Mouse (Mus musculus) frontal cortex, postnatal 36 days (tissue): ENCODE measurements around the gene Flvcr2.

Source experiments
- DNase-seq, 2 experiments: peaks; one replicate each; pipeline ENCODE4 v3.0.0; 2022; ENCODE audit warnings: low spot score in 2 of 2

Gene Flvcr2

DNA sequence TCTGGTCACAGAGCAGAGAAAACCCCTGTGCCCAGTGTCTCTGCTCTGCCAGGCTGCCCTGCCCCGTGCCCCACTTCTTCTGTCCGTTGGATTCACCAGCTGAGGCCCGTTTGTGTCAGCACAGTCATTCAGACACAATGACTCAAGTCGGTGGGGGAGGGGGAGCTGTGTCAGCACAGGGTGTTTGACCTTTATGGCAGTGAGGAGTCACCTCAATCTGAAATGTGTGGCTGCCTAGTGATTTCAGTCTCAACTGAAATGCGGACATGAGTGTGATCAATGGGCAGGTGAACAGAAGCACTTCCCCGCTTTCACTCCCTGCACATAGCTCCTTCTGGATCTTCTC, 16.4 kb upstream of the Flvcr2 start:
- DNase-seq = no peak

DNA sequence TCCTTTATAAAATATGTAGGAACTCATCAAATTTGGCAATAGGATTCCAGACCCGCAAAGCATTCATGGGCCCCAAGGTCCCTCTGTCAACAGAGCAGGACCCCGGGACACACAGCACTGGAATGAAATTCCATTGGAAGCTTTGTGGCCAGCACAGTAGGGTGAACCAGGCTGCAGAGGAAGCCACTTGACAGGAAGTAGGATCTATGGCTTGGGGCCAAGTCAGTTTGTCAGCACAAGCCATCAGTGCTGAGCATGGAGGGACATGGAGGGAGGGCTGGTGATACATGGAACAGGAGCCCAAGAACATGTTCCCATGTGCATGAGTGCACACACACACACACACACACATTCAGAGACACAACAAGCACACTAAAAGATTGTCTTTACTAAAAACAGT, 10.1 kb upstream of the Flvcr2 start:
- DNase-seq = no peak

DNA sequence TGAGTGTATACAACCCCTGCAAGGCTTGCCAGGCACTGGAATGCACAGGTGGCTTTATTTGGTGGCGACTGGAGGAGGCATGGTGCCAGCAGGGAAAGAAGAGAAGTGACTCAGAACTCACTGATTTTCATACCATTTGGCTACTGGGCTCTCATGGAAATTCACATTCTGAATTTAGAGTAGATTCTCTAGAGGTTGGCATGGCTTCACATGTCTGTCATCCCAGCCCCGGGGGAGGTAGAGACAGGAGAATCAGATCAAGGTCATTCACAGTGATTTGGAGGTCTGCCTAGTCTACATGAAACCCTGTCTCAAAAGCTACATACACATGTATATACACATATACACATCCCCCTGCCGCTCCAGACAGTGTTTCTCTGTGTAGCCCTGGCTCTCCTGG, 9.4 kb upstream of the Flvcr2 start:
- peak; percentile 26 to 44 for DNase-seq

DNA sequence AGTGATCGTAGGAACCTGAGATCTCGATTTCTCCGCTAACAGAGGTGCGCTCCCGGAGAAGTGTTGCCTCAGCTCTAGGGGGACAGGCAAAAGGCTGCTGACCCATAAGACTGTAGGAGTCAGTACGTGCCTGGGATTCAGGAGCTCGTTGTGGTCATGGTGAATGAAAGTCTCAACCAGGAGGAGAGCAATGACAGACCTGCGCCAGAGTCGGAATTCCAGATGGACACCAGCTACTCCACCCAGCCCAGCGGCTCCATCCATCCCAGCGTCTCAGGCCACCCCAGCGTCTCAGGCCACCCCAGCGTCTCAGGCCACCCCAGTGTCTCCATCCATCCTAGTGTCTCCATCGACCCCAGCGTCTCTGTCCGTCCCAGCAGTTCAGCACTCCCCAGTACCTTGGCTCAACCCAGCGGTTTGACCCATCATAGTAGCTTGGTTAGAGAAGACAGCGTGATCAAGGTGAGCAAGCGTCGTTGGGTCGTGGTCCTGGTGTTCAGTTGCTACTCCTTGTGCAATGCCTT, 419 bp downstream of the Flvcr2 start:
- no peak for DNase-seq

DNA sequence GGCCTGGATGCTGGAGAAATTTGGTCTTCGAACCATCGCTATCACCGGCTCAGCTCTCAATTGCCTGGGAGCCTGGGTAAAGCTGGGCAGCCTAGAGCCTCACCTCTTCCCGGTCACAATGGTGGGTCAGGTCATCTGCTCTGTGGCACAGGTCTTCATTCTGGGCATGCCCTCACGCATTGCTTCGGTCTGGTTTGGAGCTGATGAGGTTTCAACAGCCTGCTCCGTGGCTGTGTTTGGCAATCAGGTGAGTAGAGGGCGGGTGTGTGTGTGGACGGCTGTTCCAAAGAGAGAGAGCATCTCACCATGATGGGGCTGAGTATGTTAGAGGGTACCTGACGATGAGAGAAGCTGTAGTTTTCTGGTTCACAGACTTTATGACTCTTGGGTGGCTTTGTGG, 1.0 kb downstream of the Flvcr2 start:
- DNase-seq = no peak

DNA sequence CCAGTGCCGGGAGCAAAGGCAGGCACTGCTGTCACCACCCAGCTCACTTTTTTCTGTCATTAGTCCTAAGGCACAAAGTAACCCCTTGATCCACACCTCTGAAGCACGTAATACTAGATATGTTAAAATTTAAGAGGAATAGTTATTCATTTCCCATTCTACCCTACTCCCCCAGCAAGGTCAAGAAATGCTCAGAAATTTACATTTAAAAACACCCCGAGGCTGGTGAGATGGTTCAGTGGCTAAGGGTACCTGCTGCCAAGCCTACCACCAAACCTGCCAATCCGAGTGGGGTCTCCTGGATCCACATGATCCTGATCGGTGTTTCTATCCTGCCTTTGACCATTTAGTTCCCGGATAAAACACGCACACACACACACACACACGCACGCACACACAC, 3.5 kb downstream of the Flvcr2 start:
- no peak for DNase-seq

DNA sequence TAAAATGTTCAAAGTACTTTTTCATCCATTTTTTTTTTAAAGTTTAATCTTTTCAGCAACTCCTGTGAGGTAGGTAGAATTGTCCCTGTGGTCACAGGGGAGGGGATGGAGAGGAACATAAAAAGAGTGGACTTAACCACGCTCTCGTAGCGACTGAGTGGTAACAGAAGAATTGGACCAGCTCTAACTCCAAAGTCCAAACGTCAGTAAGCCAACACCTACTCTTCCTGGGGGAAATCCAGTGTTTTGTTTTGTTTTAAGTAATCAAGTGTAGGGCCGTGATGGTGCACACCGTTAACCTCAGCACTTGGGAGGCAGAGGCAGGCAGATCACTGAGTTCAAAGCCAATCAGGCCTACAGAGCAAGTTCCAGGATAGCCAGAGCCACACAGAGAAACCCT, 5.8 kb downstream of the Flvcr2 start:
- no peak for DNase-seq

DNA sequence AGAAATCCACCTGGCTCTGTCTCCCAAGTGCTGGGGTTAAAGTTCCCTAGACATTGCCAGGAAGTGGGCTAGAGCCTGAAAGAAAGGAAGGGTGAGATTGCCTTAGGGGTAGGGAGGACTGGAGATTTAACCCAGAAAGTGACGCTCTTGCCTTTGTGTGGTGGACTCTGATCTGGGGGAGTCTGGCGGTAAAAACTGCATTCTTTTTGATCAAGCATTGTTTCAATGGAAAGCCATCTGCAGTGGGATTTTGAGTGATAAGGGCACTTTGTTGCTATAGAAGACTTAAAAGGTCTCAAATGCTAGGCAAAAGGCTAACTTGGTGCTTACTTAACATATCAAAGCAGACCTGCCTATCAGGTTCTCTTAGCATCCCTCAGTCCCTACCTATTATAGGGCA, 6.9 kb downstream of the Flvcr2 start:
- DNase-seq = no peak

DNA sequence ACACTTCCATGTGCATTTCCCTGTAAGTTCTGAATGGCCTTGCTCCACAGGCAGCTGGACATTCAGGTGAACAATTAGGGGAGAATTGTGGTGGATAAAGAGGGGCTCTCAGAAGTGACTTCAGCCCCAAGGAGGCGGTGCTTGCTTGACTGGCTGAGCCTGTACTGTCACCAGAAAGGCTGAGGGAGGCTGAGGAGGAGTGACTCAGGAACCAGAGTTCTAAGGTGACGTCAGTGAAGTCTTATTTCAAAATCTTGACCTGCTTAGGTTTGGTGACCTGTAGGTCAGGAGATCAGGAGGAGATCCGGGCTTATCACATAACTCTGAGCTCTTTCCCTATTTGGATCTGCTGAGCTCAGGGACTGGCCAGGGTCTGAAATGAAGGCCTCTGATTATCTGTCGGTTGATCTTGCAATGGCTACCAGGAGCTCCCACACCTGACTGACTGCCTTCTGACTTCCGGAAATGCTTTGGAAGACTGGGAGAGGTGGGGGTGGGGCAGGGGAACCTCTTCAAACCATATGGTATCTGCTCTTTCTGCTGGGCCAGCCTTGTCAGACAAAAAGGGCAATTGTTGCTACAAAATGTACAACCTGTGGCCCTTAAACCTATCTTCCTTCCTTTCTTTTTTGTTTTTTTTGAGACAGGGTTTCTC, 8.4 kb downstream of the Flvcr2 start:
- no peak for DNase-seq

DNA sequence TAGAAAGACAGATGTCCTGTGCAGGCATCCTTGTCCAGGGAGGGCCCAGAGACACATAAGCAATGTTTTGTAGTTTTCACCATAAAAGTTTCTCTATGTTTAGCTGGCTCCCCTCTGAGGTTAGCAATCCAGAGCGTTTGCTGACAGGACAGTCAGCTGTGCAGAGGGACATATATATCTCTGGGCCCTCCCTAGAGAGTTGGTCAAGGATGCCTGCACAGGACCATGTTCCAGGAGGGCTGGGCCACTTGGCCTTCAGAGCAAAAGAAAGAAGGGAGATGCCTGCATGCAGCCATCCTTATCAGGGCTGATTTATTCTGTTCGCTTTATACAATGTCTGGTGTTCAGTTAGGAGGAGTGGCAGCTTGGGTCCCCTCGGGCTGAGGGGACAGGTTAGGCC, 10.1 kb downstream of the Flvcr2 start:
- DNase-seq = no peak

DNA sequence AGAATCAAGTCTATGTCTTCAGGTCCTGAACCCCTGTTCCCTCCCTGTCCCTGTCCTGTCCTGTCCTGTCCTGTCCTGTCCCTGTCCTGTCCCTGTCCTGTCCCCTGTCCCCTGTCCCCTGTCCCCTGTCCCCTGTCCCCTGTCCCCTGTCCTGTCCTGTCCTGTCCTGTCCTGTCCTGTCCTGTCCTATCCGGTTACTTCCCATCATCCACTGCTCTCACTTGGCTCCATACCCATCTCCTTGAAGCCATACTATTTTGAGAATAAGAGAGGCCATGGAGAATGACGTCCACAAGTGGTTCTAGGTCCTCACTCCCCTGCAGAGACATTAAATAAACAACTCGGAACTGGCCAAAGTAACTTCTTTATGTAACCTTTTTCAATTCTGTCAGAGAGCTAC, 10.7 kb downstream of the Flvcr2 start:
- no peak for DNase-seq

DNA sequence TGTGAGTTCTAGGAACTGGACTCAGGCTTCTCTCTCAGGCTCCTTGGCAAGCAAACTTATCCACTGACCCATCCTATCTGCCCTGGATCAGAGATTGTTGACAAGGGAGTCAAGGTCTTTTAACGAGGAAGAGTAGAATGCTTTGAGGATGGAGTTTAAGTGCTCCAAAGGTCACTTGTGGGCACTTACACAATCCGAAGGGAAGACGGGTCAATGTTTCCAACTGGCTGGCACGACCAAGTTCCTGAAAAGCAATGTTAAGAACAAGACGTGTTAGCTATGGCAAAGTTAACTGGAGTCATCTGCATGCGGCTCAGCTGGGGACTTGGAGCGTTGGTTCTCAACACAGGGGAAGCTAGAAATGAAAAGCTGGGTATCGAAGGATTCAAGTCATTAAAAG, 12.4 kb downstream of the Flvcr2 start:
- no peak for DNase-seq

DNA sequence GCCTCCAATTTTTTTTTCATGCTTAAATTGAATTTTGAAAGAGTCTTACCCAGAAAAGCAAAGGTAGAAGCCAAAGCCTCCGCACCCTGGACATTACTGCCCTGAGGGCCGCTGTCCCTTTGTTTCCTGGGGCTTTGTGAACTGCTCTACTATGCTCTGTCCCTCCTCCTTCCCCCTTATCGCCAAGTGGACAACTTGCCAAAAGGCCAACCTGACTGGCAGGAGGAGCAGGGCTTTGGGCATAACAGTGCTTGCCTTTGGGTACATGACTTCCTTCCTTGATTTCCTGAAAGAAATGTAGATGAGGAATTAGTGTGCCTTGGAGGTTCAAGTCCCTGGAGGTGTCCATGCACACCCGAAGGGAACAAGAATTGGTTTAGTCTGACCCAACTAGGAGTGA, 15.1 kb downstream of the Flvcr2 start:
- no peak for DNase-seq

DNA sequence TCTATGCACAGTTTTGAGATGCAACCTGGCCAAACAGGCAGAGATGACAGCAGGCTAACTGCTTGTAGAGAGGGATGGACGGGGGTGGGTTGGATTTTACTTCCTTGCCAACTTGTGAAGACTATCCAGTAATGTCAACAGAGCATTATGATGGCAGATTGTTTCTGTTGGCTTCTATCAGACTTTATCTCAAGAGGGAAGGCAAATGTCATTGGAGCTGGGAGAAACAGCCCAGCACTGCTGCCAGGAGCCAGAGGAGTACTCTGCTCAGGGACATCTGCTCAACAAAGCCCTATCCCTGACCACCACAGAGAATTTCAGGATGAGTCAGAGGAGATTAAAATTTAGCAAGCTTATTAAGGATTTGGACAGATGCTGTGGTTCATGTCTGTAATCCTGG, 18.3 kb downstream of the Flvcr2 start:
- no peak for DNase-seq

DNA sequence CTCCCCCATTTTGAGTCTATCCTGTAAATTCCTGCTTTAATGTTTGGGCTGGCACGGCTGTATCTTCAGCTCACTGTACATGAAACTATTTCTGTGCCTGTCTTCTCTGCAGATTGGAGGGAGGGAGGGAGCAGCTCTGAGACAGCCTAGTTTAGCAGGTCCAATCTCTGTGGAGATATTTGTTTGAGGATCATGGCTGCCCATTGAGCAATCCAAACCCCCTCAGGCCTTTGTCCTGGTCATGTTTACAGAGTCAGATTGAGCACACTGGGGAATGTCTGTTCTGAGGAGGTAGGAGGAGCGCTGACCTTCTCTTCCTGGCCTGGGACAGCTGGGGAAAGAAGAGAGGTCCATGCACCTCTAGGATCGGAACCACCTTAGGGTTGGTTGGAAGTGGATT, 19.9 kb downstream of the Flvcr2 start:
- no peak for DNase-seq

DNA sequence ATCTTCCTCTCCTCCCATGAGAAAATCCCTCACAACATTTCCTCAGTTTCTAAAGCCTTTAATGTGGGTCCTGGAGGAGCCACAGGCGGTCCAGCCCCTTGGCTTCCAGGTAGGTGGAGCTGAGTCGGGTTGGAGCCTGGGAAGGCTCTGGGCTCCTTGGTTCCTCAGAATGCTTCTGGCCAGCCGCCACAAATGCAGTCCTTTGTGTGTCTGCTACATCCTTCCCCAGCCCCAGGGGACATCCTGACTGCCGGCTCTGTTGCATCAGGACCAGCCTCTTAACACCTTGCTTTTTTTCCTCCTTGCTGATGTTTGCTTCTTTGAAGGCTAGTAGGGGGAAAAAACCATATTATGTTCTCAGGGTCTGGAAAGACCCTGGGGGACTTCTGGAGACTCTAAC, 21.4 kb downstream of the Flvcr2 start:
- no peak for DNase-seq

DNA sequence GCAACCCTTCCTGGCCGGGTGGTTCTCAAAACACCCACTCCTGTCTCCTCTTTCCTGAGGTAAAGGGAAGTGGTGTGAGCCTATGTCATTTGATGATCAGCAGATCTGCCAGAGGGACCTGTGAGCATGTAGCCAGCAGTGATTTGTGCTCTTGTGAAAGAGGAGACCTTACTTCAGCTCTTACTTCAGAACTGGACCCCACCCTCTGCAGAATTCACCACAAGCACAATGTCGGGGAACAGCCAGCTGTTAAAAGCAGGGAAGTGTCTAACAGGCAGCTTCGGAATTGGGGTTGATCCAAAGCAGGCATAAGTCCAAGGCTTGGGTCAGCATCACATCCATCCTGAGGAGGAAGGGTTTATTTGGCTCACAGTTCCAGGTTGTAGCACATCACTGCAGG, 25.0 kb downstream of the Flvcr2 start:
- no peak for DNase-seq

DNA sequence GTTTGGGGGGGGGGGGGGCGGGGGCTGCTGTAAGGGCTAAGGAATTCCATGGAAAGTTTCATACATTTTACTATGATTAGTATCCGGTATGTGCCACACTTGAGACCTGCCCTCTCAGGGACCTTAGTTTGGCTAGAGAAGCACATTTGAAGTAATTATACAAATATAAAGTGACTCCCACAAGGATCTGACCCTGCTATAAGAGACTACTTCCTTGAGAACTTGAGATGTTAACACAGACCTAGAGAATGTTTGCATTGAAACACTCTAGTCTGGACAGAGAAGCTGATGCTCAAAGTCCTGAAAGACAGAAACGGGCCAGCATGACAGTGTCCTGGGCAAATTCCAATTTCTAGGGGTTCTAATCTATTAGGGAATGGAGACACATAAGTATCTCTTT, 32.6 kb downstream of the Flvcr2 start:
- DNase-seq = no peak

DNA sequence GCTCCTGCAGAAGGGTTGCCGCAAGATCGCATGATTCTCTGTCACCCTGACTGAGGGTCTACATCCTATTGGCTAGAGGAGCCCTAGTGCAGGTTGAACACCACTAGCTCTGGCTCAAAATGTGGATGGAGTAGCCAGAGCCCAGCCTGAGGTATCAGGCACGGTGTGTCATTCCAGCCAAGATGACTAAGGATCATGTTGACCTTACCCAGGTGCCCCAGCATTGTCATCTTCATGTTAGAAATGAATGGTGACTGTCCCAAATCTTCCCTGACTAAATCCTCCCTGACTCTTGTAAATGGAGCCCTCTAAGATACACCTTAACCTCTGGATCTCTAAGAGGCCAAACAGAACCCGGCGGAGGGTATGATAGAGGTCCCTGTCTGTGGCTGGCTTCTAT, 33.4 kb downstream of the Flvcr2 start:
- DNase-seq = no peak

DNA sequence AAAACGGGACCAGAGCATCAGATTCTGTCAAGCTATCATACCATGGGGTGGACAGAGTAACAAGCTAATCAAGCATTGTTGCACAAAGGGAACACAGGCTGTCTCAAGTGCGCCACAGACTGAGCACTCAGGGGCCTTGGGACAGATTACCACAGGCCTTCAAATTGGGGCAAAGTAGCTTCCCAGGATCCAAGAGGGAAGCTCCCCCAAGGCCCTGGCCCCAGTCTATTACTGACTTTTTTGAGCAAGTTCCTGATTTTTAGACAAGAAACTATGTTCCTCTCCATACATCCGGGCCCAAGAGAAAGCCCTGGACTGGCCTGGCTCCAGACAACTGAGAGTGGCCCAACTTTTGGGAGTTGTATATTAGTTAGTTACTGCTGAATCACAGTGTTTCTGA, 35.3 kb downstream of the Flvcr2 start:
- DNase-seq = no peak

DNA sequence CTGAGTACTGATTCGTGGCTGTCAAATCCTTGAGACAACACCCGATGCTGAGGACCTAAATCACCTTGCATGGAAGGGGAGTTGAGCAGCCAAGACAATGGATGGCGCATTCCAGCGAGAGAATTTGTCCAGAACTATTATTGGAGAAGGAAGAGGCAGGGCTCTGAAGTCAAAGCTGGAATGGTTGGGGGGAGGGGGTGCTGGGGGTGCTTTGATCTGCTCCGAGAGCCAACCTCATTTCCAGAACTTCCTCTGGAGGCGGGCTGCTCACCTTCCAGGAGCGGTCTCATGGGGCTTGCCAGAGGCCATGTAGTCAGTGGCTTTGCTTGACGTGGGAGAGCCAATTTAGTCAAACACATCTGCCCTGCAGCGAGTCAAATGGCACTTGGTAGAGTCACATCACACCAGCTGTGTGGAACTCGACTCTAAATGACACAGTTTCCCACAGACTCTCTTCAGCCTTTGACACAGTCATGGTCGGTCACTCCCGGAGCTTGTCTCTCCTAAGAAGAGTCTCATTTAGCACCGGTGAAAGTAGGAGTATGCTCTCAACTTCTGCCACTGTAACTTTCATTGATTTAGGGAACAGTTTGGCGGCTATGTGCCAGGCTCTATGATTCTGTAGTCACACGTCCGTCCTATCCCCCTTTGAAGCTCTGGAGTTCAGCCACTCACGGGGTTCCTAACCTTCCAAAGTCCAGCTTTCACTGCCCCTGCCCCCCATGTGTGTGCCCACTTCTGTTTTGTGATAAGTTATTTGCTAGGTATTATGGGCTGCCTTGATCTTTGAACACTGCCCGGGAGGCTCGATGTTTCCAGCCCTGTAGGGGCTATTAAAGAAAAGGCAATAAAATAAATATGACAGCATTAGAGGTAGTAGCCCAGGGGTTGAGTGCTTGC, 38.8 kb downstream of the Flvcr2 start:
- no peak for DNase-seq

DNA sequence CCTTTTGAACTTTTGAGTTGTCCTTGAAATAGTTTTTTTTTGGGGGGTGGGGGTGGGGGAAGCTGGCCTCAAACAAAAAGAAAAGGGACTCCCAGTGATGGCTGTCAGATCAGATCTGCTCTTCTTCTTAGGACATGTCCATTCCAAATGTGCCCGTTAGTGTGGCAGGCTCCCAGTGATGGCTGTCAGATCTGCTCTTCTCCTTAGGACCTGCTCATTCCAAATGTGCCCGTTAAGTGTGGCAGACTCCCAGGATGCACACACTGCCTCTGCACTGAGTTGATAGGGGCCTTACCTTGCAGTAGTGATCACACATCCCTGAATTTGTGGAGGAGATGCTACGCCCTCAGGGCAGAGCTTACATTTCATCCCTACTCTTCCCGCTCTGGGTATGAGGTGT, 45.8 kb downstream of the Flvcr2 start:
- DNase-seq = no peak

DNA sequence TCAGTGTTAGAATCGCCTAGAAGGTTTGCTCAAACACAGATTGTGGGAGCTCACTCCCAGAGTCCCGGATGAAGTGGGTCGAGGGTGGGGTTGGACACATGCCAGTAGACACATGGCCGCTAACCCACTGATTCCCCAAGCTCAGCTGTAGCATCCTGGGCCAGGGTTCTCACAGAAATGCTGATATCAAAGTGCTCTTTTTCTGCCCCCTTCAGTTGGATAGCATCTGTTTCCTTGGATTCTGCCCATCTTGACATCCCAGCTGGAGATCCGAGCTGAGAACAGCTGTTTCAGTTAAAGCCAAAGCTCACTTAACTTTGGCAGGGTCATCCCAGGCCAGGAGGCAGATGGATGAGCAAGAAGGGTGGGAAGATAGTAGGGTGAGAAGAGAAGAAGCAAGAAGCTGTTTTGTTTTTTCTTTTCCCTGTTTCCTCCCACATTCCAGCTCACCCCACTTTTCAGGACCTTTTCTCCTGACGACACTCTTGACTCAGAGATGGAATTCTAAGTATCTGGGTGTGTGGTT, 46.5 kb downstream of the Flvcr2 start:
- DNase-seq = peak; percentile 43
